Mouse (Mus musculus): ENCODE measurements at regions not wholly inside any gene's neighbourhood (a gene's known extent, or its start where the extent isn't known, plus 50 kb on each side); places are given as distances from the start of the nearest gene placed in this dataset.

- Histone ChIP-seq H3K4me2 (replicated peaks; ENCODE audit: low read depth, low read length) (no peak overlapping the region), H3K4me3 (ENCODE audit: low read length) (no peak overlapping the region), H3K36me3 (ENCODE audit: control insufficient read depth, insufficient read depth, low read length) (no peaks in the 10 kb centered on the region), H3K27me3 (ENCODE audit: control insufficient read depth, insufficient read depth, low read length) (no peaks in the 10 kb centered on the region), H3K9ac (ENCODE audit: low read depth, low read length) (no peak overlapping the region), H3K4me1 (ENCODE audit: control insufficient read depth, insufficient read depth, low read length) (peaks cover 4% of the 10 kb centered on the region; the same call in 1 of the 2 replicates), H3K27ac (ENCODE audit: low read depth, low read length) (no peak overlapping the region), H3K9me3 (ENCODE audit: control insufficient read depth, low read length) (no peaks in the 10 kb centered on the region; the same call in 1 of the 2 replicates)
- no peak for ATAC-seq (ENCODE audit: low FRiP score, low TSS enrichment)
- WGBS, result 55% methylated on average over 19 of the region's 19 CpGs
Measured at GRCm38 (mm10) chr5:119518506-119519252, 151.8 kb upstream of the Tbx3 start.

- Histone ChIP-seq H3K4me1 (ENCODE audit: control insufficient read depth, insufficient read depth, low read length) (no peaks in the 10 kb centered on the region; the same call in 1 of the 2 replicates), H3K4me2 (replicated peaks; ENCODE audit: low read depth, low read length) (no peak overlapping the region), H3K36me3 (ENCODE audit: control insufficient read depth, insufficient read depth, low read length) (no peaks in the 10 kb centered on the region), H3K27me3 (ENCODE audit: control insufficient read depth, insufficient read depth, low read length) (no peaks in the 10 kb centered on the region), H3K4me3 (ENCODE audit: low read length) (no peak overlapping the region), H3K27ac (ENCODE audit: low read depth, low read length) (no peak overlapping the region), H3K9me3 (ENCODE audit: control insufficient read depth, low read length) (no peaks in the 10 kb centered on the region; the same call in 1 of the 2 replicates), H3K9ac (ENCODE audit: low read depth, low read length) (no peak overlapping the region)
- 52% methylated on average over 4 of the region's 4 CpGs for WGBS
- no peak for ATAC-seq (ENCODE audit: low FRiP score, low TSS enrichment)
Measured at GRCm38 (mm10) chr5:119524171-119524570, 146.3 kb upstream of the Tbx3 start.

GRCm38 (mm10) chr5:119525960-119526359, 144.5 kb upstream of the Tbx3 start:
- Histone ChIP-seq H3K4me2 (replicated peaks; ENCODE audit: low read depth, low read length) (no peak overlapping the region), H3K4me3 (ENCODE audit: low read length) (no peak overlapping the region), H3K27ac (ENCODE audit: low read depth, low read length) (no peak overlapping the region), H3K9ac (ENCODE audit: low read depth, low read length) (no peak overlapping the region), H3K36me3 (ENCODE audit: control insufficient read depth, insufficient read depth, low read length) (no peaks in the 10 kb centered on the region), H3K27me3 (ENCODE audit: control insufficient read depth, insufficient read depth, low read length) (no peaks in the 10 kb centered on the region), H3K9me3 (ENCODE audit: control insufficient read depth, low read length) (no peaks in the 10 kb centered on the region; the same call in 1 of the 2 replicates), H3K4me1 (ENCODE audit: control insufficient read depth, insufficient read depth, low read length) (peaks cover 2% of the 10 kb centered on the region; the same call in 1 of the 2 replicates)
- no peak for ATAC-seq (ENCODE audit: low FRiP score, low TSS enrichment)
- 68% methylated on average over 5 of the region's 5 CpGs for WGBS

- no peak for ATAC-seq (ENCODE audit: low FRiP score, low TSS enrichment)
- Histone ChIP-seq H3K9ac (ENCODE audit: low read depth, low read length) (no peak overlapping the region), H3K9me3 (ENCODE audit: control insufficient read depth, low read length) (no peaks in the 10 kb centered on the region), H3K4me1 (ENCODE audit: control insufficient read depth, insufficient read depth, low read length) (peaks cover 2% of the 10 kb centered on the region; the same call in 1 of the 2 replicates), H3K27me3 (ENCODE audit: control insufficient read depth, insufficient read depth, low read length) (no peaks in the 10 kb centered on the region), H3K27ac (ENCODE audit: low read depth, low read length) (no peak overlapping the region), H3K4me3 (ENCODE audit: low read length) (no peak overlapping the region), H3K4me2 (replicated peaks; ENCODE audit: low read depth, low read length) (no peak overlapping the region), H3K36me3 (ENCODE audit: control insufficient read depth, insufficient read depth, low read length) (no peaks in the 10 kb centered on the region)
- 55% methylated on average over 8 of the region's 8 CpGs for WGBS
Measured at GRCm38 (mm10) chr5:119530009-119530408, 140.5 kb upstream of the Tbx3 start.

GRCm38 (mm10) chr5:119534946-119535345, 135.5 kb upstream of the Tbx3 start:
- H3K4me1 ChIP-seq (ENCODE audit: control insufficient read depth, insufficient read depth, low read length), result peaks cover 2% of the 10 kb centered on the region; the same call in 1 of the 2 replicates
- no peak overlapping the region for H3K27ac ChIP-seq (ENCODE audit: low read depth, low read length)
- no peaks in the 10 kb centered on the region for H3K9me3 ChIP-seq (ENCODE audit: control insufficient read depth, low read length)
- no peak for ATAC-seq (ENCODE audit: low FRiP score, low TSS enrichment)
- H3K9ac ChIP-seq (ENCODE audit: low read depth, low read length), result no peak overlapping the region
- no peak overlapping the region for H3K4me2 ChIP-seq (replicated peaks; ENCODE audit: low read depth, low read length)
- H3K4me3 ChIP-seq (ENCODE audit: low read length), result no peak overlapping the region
- H3K27me3 ChIP-seq (ENCODE audit: control insufficient read depth, insufficient read depth, low read length), result no peaks in the 10 kb centered on the region
- WGBS, result 69% methylated on average over 5 of the region's 5 CpGs
- no peaks in the 10 kb centered on the region for H3K36me3 ChIP-seq (ENCODE audit: control insufficient read depth, insufficient read depth, low read length)

GRCm38 (mm10) chr5:119542836-119543235, 127.6 kb upstream of the Tbx3 start:
- Histone ChIP-seq H3K36me3 (ENCODE audit: control insufficient read depth, insufficient read depth, low read length) (no peaks in the 10 kb centered on the region), H3K4me3 (ENCODE audit: low read length) (no peak overlapping the region), H3K4me2 (replicated peaks; ENCODE audit: low read depth, low read length) (no peak overlapping the region), H3K27me3 (ENCODE audit: control insufficient read depth, insufficient read depth, low read length) (no peaks in the 10 kb centered on the region), H3K9me3 (ENCODE audit: control insufficient read depth, low read length) (no peaks in the 10 kb centered on the region), H3K9ac (ENCODE audit: low read depth, low read length) (no peak overlapping the region), H3K27ac (ENCODE audit: low read depth, low read length) (no peak overlapping the region), H3K4me1 (ENCODE audit: control insufficient read depth, insufficient read depth, low read length) (no peaks in the 10 kb centered on the region)
- WGBS, result 88% methylated on average over 11 of the region's 11 CpGs
- ATAC-seq (ENCODE audit: low FRiP score, low TSS enrichment), result no peak

GRCm38 (mm10) chr5:119543716-119544115, 126.8 kb upstream of the Tbx3 start:
- Histone ChIP-seq H3K4me2 (replicated peaks; ENCODE audit: low read depth, low read length) (no peak overlapping the region), H3K4me1 (ENCODE audit: control insufficient read depth, insufficient read depth, low read length) (no peaks in the 10 kb centered on the region), H3K27ac (ENCODE audit: low read depth, low read length) (no peak overlapping the region), H3K9me3 (ENCODE audit: control insufficient read depth, low read length) (no peaks in the 10 kb centered on the region), H3K9ac (ENCODE audit: low read depth, low read length) (no peak overlapping the region), H3K27me3 (ENCODE audit: control insufficient read depth, insufficient read depth, low read length) (no peaks in the 10 kb centered on the region), H3K4me3 (ENCODE audit: low read length) (no peak overlapping the region), H3K36me3 (ENCODE audit: control insufficient read depth, insufficient read depth, low read length) (no peaks in the 10 kb centered on the region)
- WGBS, result 92% methylated on average over 6 of the region's 6 CpGs
- ATAC-seq (ENCODE audit: low FRiP score, low TSS enrichment), result no peak

GRCm38 (mm10) chr5:119544681-119545080, 125.8 kb upstream of the Tbx3 start:
- H3K27me3 ChIP-seq (ENCODE audit: control insufficient read depth, insufficient read depth, low read length), result no peaks in the 10 kb centered on the region
- no peak overlapping the region for H3K4me2 ChIP-seq (replicated peaks; ENCODE audit: low read depth, low read length)
- H3K9ac ChIP-seq (ENCODE audit: low read depth, low read length), result no peak overlapping the region
- H3K27ac ChIP-seq (ENCODE audit: low read depth, low read length), result no peak overlapping the region
- H3K4me1 ChIP-seq (ENCODE audit: control insufficient read depth, insufficient read depth, low read length), result no peaks in the 10 kb centered on the region
- H3K9me3 ChIP-seq (ENCODE audit: control insufficient read depth, low read length), result no peaks in the 10 kb centered on the region
- no peak for ATAC-seq (ENCODE audit: low FRiP score, low TSS enrichment)
- H3K36me3 ChIP-seq (ENCODE audit: control insufficient read depth, insufficient read depth, low read length), result no peaks in the 10 kb centered on the region
- WGBS, result 60% methylated on average over 11 of the region's 11 CpGs
- no peak overlapping the region for H3K4me3 ChIP-seq (ENCODE audit: low read length)

- Histone ChIP-seq H3K4me2 (replicated peaks; ENCODE audit: low read depth, low read length) (no peak overlapping the region), H3K36me3 (ENCODE audit: control insufficient read depth, insufficient read depth, low read length) (no peaks in the 10 kb centered on the region), H3K4me1 (ENCODE audit: control insufficient read depth, insufficient read depth, low read length) (no peaks in the 10 kb centered on the region), H3K9ac (ENCODE audit: low read depth, low read length) (no peak overlapping the region), H3K27ac (ENCODE audit: low read depth, low read length) (no peak overlapping the region), H3K9me3 (ENCODE audit: control insufficient read depth, low read length) (peaks cover 3% of the 10 kb centered on the region; the same call in 1 of the 2 replicates), H3K27me3 (ENCODE audit: control insufficient read depth, insufficient read depth, low read length) (no peaks in the 10 kb centered on the region), H3K4me3 (ENCODE audit: low read length) (no peak overlapping the region)
- ATAC-seq (ENCODE audit: low FRiP score, low TSS enrichment), result no peak
- WGBS, result 70% methylated on average over 19 of the region's 19 CpGs
Measured at GRCm38 (mm10) chr5:119547070-119547469, 123.4 kb upstream of the Tbx3 start.

Measured in kidney, embryonic 14.5 days (tissue).